Mouse (Mus musculus) cerebellum, adult 2 months (tissue): ENCODE data around the gene Sema4a. TPM values are rescaled to one million over a fixed set of nuclear protein-coding genes. Genes with fewer than 3 reads are reported as not detected.

ENCODE experiments used
- DNase-seq, 2 experiments: peaks; one replicate each; pipeline ENCODE4 v3.0.0; 2021
- H3K27ac ChIP-seq: fragments of 200-500 bp; 2 replicates; pipeline ENCODE4 v1.5.1; 2012; ENCODE audit warnings: low read length, control low read depth, inconsistent platforms; ENCODE audit not compliant: insufficient read depth
- H3K27me3 ChIP-seq: fragments of 200-500 bp; 2 replicates; pipeline ENCODE4 v1.6.1; 2012; ENCODE audit warnings: inconsistent platforms, mild to moderate bottlenecking, low read length, moderate library complexity; ENCODE audit not compliant: control insufficient read depth, insufficient read depth
- H3K4me1 ChIP-seq: fragments of 200-500 bp; 2 replicates; pipeline ENCODE4 v1.6.1; 2011; ENCODE audit warnings: low read length; ENCODE audit not compliant: control insufficient read depth, insufficient read depth
- H3K4me3 ChIP-seq: fragments of 200-500 bp; replicated peaks from 2 replicates; pipeline ENCODE3; 2011; ENCODE audit warnings: mild to moderate bottlenecking, low read depth, low read length, control low read depth; ENCODE audit not compliant: insufficient read depth
- CTCF ChIP-seq: fragments of 200-500 bp; IDR thresholded peaks from 2 replicates; pipeline ENCODE4 v1.5.1; 2011; ENCODE audit warnings: low read depth, mild to moderate bottlenecking, control low read depth, low read length, moderate library complexity, borderline replicate concordance; ENCODE audit not compliant: insufficient read depth
- POLR2A ChIP-seq: fragments of 200-500 bp; IDR thresholded peaks from 2 replicates; pipeline ENCODE4 v1.6.1; 2011; ENCODE audit warnings: low read length, control low read depth, borderline replicate concordance; ENCODE audit not compliant: insufficient read depth
- WGBS: fragments of 180-500 bp; shearing (Covaris S2); methylation state at CpG from one replicate; pipeline ENCODE4 v1.1.7; 2018; 5-methylcytosine and 5-hydroxymethylcytosine counted together
- polyA plus RNA-seq: library from polyadenylated mRNA; depleted of rRNA; stranded (reverse); fragments of >200 nt; gene quantifications from 2 replicates; pipeline ENCODE4 v1.2.3, GENCODE M21; 2012

Sema4a gene
- polyA plus RNA-seq, 1 experiment = 31.8 TPM

DNA sequence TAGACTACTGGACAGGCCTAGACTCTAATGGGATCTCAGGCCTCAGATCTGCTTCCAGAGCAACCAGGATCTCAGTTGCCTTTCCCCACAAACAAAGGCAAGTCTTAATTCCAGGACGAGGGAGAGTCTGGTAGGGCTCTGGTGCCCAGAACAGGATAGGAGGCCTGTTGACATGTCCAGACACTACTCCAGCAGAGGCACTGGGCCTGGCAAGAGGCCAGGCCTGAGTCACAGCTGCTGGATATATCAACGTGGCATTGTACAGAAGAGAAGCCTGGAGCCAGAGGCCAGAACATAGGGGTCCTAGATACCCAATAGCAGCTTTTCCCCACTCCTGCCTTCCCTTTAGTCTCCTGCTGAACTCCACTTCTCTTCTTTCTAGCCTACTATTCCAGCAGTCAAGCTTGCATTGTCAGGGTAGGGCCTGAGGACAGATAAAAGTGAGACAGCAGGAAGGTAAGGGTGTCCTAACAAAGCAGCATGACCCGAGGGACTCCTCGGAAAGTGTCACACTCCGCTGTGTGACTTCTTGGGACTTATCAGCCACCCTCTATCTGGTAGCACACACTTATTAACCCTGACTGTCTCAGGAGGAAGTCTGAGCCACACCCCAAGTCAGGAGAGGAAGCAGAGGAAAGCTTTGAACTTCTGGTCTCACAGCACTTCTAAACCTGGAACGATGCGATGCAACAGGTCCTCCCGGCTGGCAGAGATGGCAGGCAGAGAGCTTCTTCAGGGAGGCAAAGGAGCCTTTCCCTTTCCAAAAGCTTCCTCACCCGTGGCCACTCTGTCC, 34.0 kb upstream of the Sema4a start:
- Histone ChIP-seq H3K4me1 (peaks cover 15% of the 10 kb centered on the region; the same call in 1 of the 2 replicates), H3K4me3 (no peak overlapping the region), H3K27ac (0 out of 2 replicates have a peak overlapping the region, but pooled peaks have one; percentile 7), H3K27me3 (no peaks in the 10 kb centered on the region)
- TF ChIP-seq CTCF (no peak), POLR2A (no peak)
- WGBS = 53% methylated on average over 9 of the region's 9 CpGs
- DNase-seq = peak in 1 of 2 experiments; percentile 48

DNA sequence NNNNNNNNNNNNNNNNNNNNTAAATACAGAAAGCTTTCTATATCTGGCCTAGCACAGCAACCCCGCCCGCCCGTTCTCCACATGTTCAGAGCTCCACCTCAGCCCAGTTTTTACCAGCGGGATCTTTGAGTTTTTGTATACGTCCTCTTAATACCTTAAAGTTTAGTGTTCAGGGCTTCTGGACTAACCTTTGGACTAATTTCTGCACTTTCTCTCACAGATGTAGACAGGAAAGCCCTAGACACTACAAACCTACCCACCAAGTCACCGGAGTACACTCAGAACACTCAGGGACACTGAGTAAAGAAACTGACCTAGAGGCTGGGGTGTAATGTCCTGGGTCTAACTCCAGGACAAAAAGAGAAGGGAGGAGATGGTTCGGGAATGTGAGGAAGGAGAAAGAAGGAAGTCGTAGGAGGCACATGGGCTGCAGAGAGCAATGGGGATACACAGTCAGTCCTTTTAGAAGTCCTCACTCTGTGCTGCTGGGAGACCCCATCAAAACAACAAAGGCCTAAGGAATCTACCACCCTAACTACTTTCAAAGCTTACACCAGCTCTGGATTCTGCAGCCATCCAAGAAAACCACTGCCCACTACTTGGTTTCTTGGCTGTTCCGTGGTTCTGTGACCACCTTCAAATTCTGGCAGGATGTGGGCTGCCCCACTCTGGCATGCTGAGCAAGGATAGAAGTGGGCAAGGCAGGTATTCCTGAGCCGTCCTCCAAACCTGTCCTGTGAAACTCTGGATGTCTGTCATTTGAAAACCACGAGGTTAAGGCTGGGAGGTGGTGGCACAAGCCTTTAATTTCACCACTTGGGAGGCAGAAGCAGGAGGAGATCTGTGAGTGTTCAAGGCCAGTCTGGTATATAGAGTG, 33.0 kb upstream of the Sema4a start:
- TF ChIP-seq CTCF (no peak), POLR2A (no peak)
- Histone ChIP-seq H3K4me1 (peaks cover 15% of the 10 kb centered on the region; the same call in 1 of the 2 replicates), H3K4me3 (no peak overlapping the region), H3K27me3 (no peaks in the 10 kb centered on the region), H3K27ac (0 out of 2 replicates have a peak overlapping the region, but pooled peaks have one; percentile 19)
- 84% methylated on average over 11 of the region's 11 CpGs for WGBS
- no peak for DNase-seq

DNA sequence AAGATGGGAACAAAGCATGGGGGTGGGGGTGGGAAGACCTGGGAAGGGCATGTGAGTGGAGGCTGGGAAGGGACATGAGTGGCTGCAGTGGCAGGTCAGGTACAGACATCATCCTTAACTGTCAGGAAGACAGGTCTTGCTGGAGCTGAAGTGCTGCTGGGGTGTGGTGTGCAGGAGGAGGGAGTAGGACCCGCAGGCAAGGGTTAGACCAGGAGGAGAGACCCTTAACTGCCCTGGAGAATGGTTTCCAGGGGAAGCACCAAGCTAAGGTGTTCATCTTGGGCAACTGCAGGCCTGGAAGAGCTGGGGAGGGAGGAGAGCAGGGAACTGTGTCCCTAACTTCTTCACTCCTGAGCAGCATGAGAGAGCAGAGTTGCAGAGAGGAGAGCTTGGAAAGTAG, 26.4 kb upstream of the Sema4a start:
- DNase-seq = no peak
- 76% methylated on average over 1 of the region's 1 CpGs for WGBS
- Histone ChIP-seq H3K27me3 (no peaks in the 10 kb centered on the region), H3K4me3 (no peak overlapping the region), H3K4me1 (0 out of 2 replicates have a peak, but pooled peaks cover 2% of the 10 kb centered on the region), H3K27ac (no peak overlapping the region)
- TF ChIP-seq POLR2A = no peak
- no peak for TF ChIP-seq CTCF

DNA sequence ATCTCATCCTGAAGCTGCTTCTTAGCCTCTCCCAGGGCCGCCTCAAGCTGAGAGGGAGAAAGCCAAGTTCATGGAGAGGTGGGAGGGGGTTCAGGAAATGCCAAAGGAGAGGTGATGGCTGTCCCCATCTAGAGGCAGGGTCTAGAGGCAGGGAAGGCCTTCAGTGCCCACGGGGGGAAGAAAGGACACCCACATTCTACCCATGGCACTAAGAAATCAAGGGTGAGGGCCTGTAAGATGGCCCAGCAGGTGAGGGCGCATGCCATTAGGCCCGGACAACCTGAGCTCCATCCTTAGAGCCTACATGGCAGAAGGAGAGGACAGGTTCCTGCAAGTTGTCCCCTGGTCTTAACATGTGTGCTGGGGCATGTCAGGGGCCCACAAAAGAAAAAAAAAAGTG, 25.9 kb upstream of the Sema4a start:
- Histone ChIP-seq H3K4me3 (no peak overlapping the region), H3K27ac (no peak overlapping the region), H3K27me3 (no peaks in the 10 kb centered on the region), H3K4me1 (0 out of 2 replicates have a peak, but pooled peaks cover 2% of the 10 kb centered on the region)
- 83% methylated on average over 4 of the region's 4 CpGs for WGBS
- no peak for DNase-seq
- TF ChIP-seq POLR2A (no peak), CTCF (no peak)

DNA sequence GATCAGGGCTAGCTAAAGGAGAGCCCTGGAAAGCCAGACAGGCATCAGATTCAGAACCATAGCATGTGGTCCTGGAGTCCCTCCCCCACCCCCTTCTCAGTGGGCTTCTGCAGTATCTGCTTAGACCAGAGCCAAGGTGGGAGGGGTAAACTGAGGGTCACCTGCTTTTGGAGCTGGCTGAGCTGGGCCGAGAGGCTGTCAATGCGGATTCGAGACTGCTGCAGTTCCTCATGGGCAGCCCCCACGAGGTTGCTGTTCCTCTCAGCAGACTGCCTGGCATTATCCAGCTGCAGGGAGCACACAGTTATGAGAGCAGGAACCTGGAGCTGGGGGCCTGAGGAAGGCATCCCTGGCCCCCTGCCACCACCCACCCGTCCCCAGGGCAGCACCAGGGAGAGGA, 25.1 kb upstream of the Sema4a start:
- Histone ChIP-seq H3K4me3 (no peak overlapping the region), H3K4me1 (0 out of 2 replicates have a peak, but pooled peaks cover 3% of the 10 kb centered on the region), H3K27me3 (no peaks in the 10 kb centered on the region), H3K27ac (no peak overlapping the region)
- no peak for TF ChIP-seq CTCF
- TF ChIP-seq POLR2A = no peak
- 69% methylated on average over 5 of the region's 5 CpGs for WGBS
- no peak for DNase-seq

DNA sequence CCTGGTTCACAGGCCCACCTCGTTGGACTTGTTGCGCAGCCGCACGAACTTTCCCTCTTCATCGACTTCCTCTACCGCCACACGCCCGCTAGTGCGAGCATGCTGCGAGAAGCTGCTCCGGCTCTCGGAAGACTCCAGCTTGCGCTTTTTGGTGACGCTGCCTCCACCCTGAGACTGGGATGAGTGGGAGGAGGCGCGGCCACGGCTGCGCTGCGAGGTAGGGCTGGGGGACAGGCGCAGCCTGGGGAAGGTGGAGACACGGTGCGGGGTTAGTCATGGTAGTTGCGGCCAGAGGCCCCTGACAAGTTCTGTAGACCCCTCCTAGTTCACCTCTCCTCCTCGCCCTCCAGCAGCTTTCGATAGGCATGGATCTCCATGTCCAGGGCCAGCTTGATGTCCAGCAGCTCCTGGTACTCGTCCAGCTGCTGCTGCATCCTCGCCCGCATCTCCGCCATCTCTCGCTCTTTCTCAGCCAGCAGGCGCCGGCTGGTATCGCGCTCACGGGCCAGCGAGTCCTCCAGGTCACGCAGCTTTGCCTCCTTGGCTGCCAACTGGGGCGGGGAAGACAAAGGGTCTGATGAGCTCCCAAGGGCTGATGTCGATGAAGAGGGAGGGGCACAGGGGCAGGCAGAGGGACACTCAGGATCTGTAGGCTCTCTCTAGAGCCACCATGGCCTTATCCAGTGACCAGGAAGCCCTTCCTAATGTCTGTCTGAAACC, 23.8 kb upstream of the Sema4a start:
- Histone ChIP-seq H3K27me3 (no peaks in the 10 kb centered on the region), H3K27ac (no peak overlapping the region), H3K4me3 (no peak overlapping the region), H3K4me1 (0 out of 2 replicates have a peak, but pooled peaks cover 3% of the 10 kb centered on the region)
- no peak for DNase-seq
- WGBS = 56% methylated on average over 39 of the region's 39 CpGs
- TF ChIP-seq POLR2A (no peak), CTCF (no peak)

DNA sequence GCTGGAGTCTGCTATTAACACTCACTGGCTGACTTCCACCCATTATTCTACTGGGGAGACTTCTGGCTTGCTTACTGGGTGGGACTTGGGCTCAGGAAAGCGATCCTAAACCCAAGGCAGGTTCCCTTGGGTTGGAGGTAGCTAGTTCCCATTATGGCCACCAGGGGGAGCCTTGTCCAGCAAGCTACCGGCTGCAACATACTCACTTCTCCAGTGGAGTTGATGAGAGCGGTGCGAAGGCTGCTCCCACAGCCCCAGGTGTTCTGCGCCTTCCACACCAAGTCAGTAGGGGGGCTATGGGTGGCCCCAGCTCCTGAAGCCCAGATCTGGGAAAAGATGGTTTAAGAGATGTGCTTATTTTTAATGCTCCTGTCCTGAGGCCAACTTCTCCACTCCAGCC, 22.6 kb upstream of the Sema4a start:
- WGBS = 6% methylated on average over 5 of the region's 5 CpGs
- TF ChIP-seq CTCF (peak; percentile 93), POLR2A (no peak)
- DNase-seq = peak; percentile 65 to 82
- Histone ChIP-seq H3K27ac (no peak overlapping the region), H3K27me3 (no peaks in the 10 kb centered on the region), H3K4me3 (no peak overlapping the region), H3K4me1 (0 out of 2 replicates have a peak, but pooled peaks cover 3% of the 10 kb centered on the region)
